Mouse (Mus musculus) neural tube, embryonic 14.5 days (tissue): Measurements from ENCODE around the gene Vegfd. TPM values are rescaled to one million over a fixed set of nuclear protein-coding genes. Genes with fewer than 3 reads are reported as not detected.

ENCODE experiments used
- ATAC-seq: fragments of 200-750 bp; cut with Nextera tagmentation; 2 replicates; pipeline ENCODE4 v1.8.0; 2017; ENCODE audit warnings: low read depth, mild to moderate bottlenecking, moderate TSS enrichment, moderate library complexity
- H3K27ac ChIP-seq: fragments of 300-500 bp; sonication (generic); 2 replicates; pipeline ENCODE4 v1.5.1; 2014; ENCODE audit warnings: low read depth, mild to moderate bottlenecking, control low read depth, low read length, moderate library complexity, mixed read lengths
- H3K27me3 ChIP-seq: fragments of 300-500 bp; sonication (generic); 2 replicates; pipeline ENCODE4 v1.6.1; 2014; ENCODE audit warnings: low read length; ENCODE audit not compliant: control insufficient read depth, insufficient read depth
- H3K36me3 ChIP-seq: fragments of 300-500 bp; sonication (generic); 2 replicates; pipeline ENCODE4 v1.6.1; 2014; ENCODE audit warnings: low read length, mixed read lengths; ENCODE audit not compliant: control insufficient read depth, insufficient read depth
- H3K4me1 ChIP-seq: fragments of 300-500 bp; sonication (generic); 2 replicates; pipeline ENCODE4 v1.6.1; 2014; ENCODE audit warnings: low read length; ENCODE audit not compliant: control insufficient read depth, insufficient read depth
- H3K4me2 ChIP-seq: fragments of 300-500 bp; sonication (generic); 2 replicates; pipeline ENCODE4 v1.6.1; 2014; ENCODE audit warnings: mild to moderate bottlenecking, low read depth, low read length, control low read depth
- H3K4me3 ChIP-seq: fragments of 300-500 bp; sonication (generic); 2 replicates; pipeline ENCODE4 v1.5.1; 2014; ENCODE audit warnings: low read depth, low read length, control low read depth, mixed read lengths
- H3K9ac ChIP-seq: fragments of 300-500 bp; sonication (generic); replicated peaks from 2 replicates; pipeline ENCODE4 v1.6.1; 2014; ENCODE audit warnings: low read depth, mild to moderate bottlenecking, control low read depth, low read length, mixed read lengths
- H3K9me3 ChIP-seq: fragments of 300-500 bp; sonication (generic); 2 replicates; pipeline ENCODE4 v1.6.1; 2016; ENCODE audit warnings: low read length; ENCODE audit not compliant: control insufficient read depth
- WGBS: fragments of 180-500 bp; shearing (Covaris S2); extraction: QIAGEN DNeasy Blood & Tissue Kit; methylation state at CpG from one replicate; pipeline ENCODE4 v1.1.7; 2014; 5-methylcytosine and 5-hydroxymethylcytosine counted together
- polyA plus RNA-seq: library from polyadenylated mRNA; unstranded; fragments of >200 nt; fragmentation: Nextera tagmentation; extraction: Ambion mirVana; gene quantifications from 2 replicates; pipeline ENCODE4 v1.2.1, GENCODE M21; 2014

Vegfd gene
- polyA plus RNA-seq, 1 experiment from 2014 or later: 0.09 TPM

- no peak for ATAC-seq
- Histone ChIP-seq H3K27ac (no peak overlapping the region), H3K9me3 (no peaks in the 10 kb centered on the region), H3K27me3 (no peaks in the 10 kb centered on the region), H3K4me3 (no peak overlapping the region), H3K4me2 (no peak overlapping the region), H3K9ac (no peak overlapping the region), H3K4me1 (no peaks in the 10 kb centered on the region), H3K36me3 (no peaks in the 10 kb centered on the region)
- WGBS: 91% methylated on average over 6 of the region's 6 CpGs
Measured at GRCm38 (mm10) chrX:164430621-164431020, 57.4 kb downstream of the Vegfd start.

- no peak overlapping the region for H3K27ac ChIP-seq
- no peaks in the 10 kb centered on the region for H3K27me3 ChIP-seq
- no peaks in the 10 kb centered on the region for H3K9me3 ChIP-seq
- H3K4me3 ChIP-seq: no peak overlapping the region
- H3K4me2 ChIP-seq: no peak overlapping the region
- ATAC-seq: no peak
- WGBS: 88% methylated on average over 2 of the region's 2 CpGs
- no peaks in the 10 kb centered on the region for H3K36me3 ChIP-seq
- H3K4me1 ChIP-seq: no peaks in the 10 kb centered on the region
- no peak overlapping the region for H3K9ac ChIP-seq
Measured at GRCm38 (mm10) chrX:164431133-164431532, 58.0 kb downstream of the Vegfd start.

GRCm38 (mm10) chrX:164431541-164431940 lies 58.4 kb downstream of the Vegfd start:
- no peaks in the 10 kb centered on the region for H3K36me3 ChIP-seq
- no peak overlapping the region for H3K4me3 ChIP-seq
- H3K27me3 ChIP-seq: no peaks in the 10 kb centered on the region
- no peak overlapping the region for H3K9ac ChIP-seq
- no peaks in the 10 kb centered on the region for H3K9me3 ChIP-seq
- H3K4me1 ChIP-seq: no peaks in the 10 kb centered on the region
- H3K27ac ChIP-seq: no peak overlapping the region
- H3K4me2 ChIP-seq: no peak overlapping the region
- no peak for ATAC-seq
- WGBS: 94% methylated on average over 6 of the region's 6 CpGs

GRCm38 (mm10) chrX:164432682-164433081 lies 59.5 kb downstream of the Vegfd start:
- 95% methylated on average over 9 of the region's 9 CpGs for WGBS
- Histone ChIP-seq H3K27me3 (no peaks in the 10 kb centered on the region), H3K4me1 (no peaks in the 10 kb centered on the region), H3K27ac (no peak overlapping the region), H3K36me3 (no peaks in the 10 kb centered on the region), H3K9me3 (no peaks in the 10 kb centered on the region), H3K9ac (no peak overlapping the region), H3K4me3 (no peak overlapping the region), H3K4me2 (no peak overlapping the region)
- no peak for ATAC-seq

GRCm38 (mm10) chrX:164436709-164437108 lies 63.5 kb downstream of the Vegfd start, which contains the start of gene Asb11:
Gene Asb11 (plus strand): TSS chrX:164436994.
- Histone ChIP-seq H3K4me3 (no peak within 1 kb of the TSS), H3K4me2 (no peak within 1 kb of the TSS), H3K4me1 (no peaks in the 10 kb centered on the region), H3K9me3 (no peaks in the 10 kb centered on the region), H3K27me3 (no peaks in the 10 kb centered on the region), H3K36me3 (no peaks in the 10 kb centered on the region), H3K27ac (no peak within 1 kb of the TSS), H3K9ac (no peak within 1 kb of the TSS)
- no peak for ATAC-seq
- WGBS: 82% methylated on average over 8 of the region's 8 CpGs

- no peak overlapping the region for H3K27ac ChIP-seq
- no peak overlapping the region for H3K9ac ChIP-seq
Measured at GRCm38 (mm10) chrX:164439462-164439861, 66.3 kb downstream of the Vegfd start.

GRCm38 (mm10) chrX:164440140-164440539 lies 67.0 kb downstream of the Vegfd start:
- Histone ChIP-seq H3K4me2 (no peak overlapping the region), H3K4me1 (no peaks in the 10 kb centered on the region), H3K9me3 (no peaks in the 10 kb centered on the region), H3K4me3 (no peak overlapping the region), H3K36me3 (no peaks in the 10 kb centered on the region), H3K27me3 (no peaks in the 10 kb centered on the region), H3K27ac (no peak overlapping the region), H3K9ac (no peak overlapping the region)
- WGBS: 85% methylated on average over 2 of the region's 2 CpGs
- ATAC-seq: no peak

More at GRCm38 (mm10) chrX:164439462-164439861, 66.3 kb downstream of the Vegfd start:
- 89% methylated on average over 7 of the region's 7 CpGs for WGBS
- H3K36me3 ChIP-seq: no peaks in the 10 kb centered on the region
- H3K4me2 ChIP-seq: no peak overlapping the region
- H3K27me3 ChIP-seq: no peaks in the 10 kb centered on the region
- H3K9me3 ChIP-seq: no peaks in the 10 kb centered on the region
- no peaks in the 10 kb centered on the region for H3K4me1 ChIP-seq
- H3K4me3 ChIP-seq: no peak overlapping the region
- ATAC-seq: no peak

- ATAC-seq: no peak
- WGBS: 78% methylated on average over 3 of the region's 3 CpGs
Measured at GRCm38 (mm10) chrX:164440703-164441102, 67.5 kb downstream of the Vegfd start.

GRCm38 (mm10) chrX:164441306-164441705 lies 68.1 kb downstream of the Vegfd start:
- Histone ChIP-seq H3K4me2 (no peak overlapping the region), H3K9me3 (no peaks in the 10 kb centered on the region), H3K36me3 (no peaks in the 10 kb centered on the region), H3K9ac (no peak overlapping the region), H3K4me1 (no peaks in the 10 kb centered on the region), H3K4me3 (no peak overlapping the region), H3K27ac (no peak overlapping the region), H3K27me3 (no peaks in the 10 kb centered on the region)
- no peak for ATAC-seq
- 83% methylated on average over 3 of the region's 3 CpGs for WGBS

More at GRCm38 (mm10) chrX:164440703-164441102, 67.5 kb downstream of the Vegfd start:
- no peak overlapping the region for H3K4me3 ChIP-seq
- no peak overlapping the region for H3K9ac ChIP-seq
- H3K27me3 ChIP-seq: no peaks in the 10 kb centered on the region
- no peak overlapping the region for H3K4me2 ChIP-seq
- H3K9me3 ChIP-seq: no peaks in the 10 kb centered on the region
- H3K36me3 ChIP-seq: no peaks in the 10 kb centered on the region
- no peak overlapping the region for H3K27ac ChIP-seq
- no peaks in the 10 kb centered on the region for H3K4me1 ChIP-seq
